Mouse (Mus musculus) midbrain, postnatal 0 days (tissue): ENCODE measurements around the gene Chrnb4. TPM values are rescaled to one million over a fixed set of nuclear protein-coding genes. Genes with fewer than 3 reads are reported as not detected.

Experiments
- ATAC-seq: fragments of 200-750 bp; cut with Nextera tagmentation; 2 replicates; pipeline ENCODE4 v1.8.0; 2017; ENCODE audit warnings: moderate number of reproducible peaks, mild to moderate bottlenecking, moderate TSS enrichment, moderate library complexity; ENCODE audit not compliant: low FRiP score
- DNase-seq: peaks from one replicate; pipeline ENCODE4 v3.0.0-alpha.2; 2015; ENCODE audit warnings: low spot score
- H3K27ac ChIP-seq: fragments of 300-500 bp; sonication (generic); 2 replicates; pipeline ENCODE4 v1.5.1; 2014; ENCODE audit warnings: low read depth, mild to moderate bottlenecking, low read length, mixed read lengths
- H3K27me3 ChIP-seq: fragments of 300-500 bp; sonication (generic); 2 replicates; pipeline ENCODE4 v1.6.1; 2014; ENCODE audit warnings: low read length, control low read depth, mixed read lengths; ENCODE audit not compliant: insufficient read depth
- H3K36me3 ChIP-seq: fragments of 300-500 bp; sonication (generic); 2 replicates; pipeline ENCODE4 v1.6.1; 2014; ENCODE audit warnings: low read length, control low read depth, mixed read lengths; ENCODE audit not compliant: insufficient read depth
- H3K4me1 ChIP-seq: fragments of 300-500 bp; sonication (generic); 2 replicates; pipeline ENCODE4 v1.6.1; 2014; ENCODE audit warnings: mild to moderate bottlenecking, control low read depth, antibody characterized with exemption, low read length, mixed read lengths; ENCODE audit not compliant: insufficient read depth
- H3K4me2 ChIP-seq: fragments of 300-500 bp; sonication (generic); 2 replicates; pipeline ENCODE4 v1.6.1; 2014; ENCODE audit warnings: low read depth, mild to moderate bottlenecking, low read length, mixed read lengths; ENCODE audit not compliant: poor library complexity, severe bottlenecking
- H3K4me3 ChIP-seq: fragments of 300-500 bp; sonication (generic); 2 replicates; pipeline ENCODE4 v1.5.1; 2014; ENCODE audit warnings: low read depth, mild to moderate bottlenecking, low read length, moderate library complexity
- H3K9ac ChIP-seq: fragments of 300-500 bp; sonication (generic); replicated peaks from 2 replicates; pipeline ENCODE4 v1.6.1; 2014; ENCODE audit warnings: mild to moderate bottlenecking, low read length, moderate library complexity, mixed read lengths; ENCODE audit not compliant: poor library complexity, severe bottlenecking
- H3K9me3 ChIP-seq: fragments of 300-500 bp; sonication (generic); 2 replicates; pipeline ENCODE4 v1.6.1; 2016; ENCODE audit warnings: low read length, control low read depth
- CTCF ChIP-seq: IDR thresholded peaks from 2 replicates; pipeline ENCODE4 v1.5.1; 2016; ENCODE audit warnings: antibody characterized with exemption, mild to moderate bottlenecking
- WGBS: fragments of 180-500 bp; shearing (Covaris S2); extraction: QIAGEN DNeasy Blood & Tissue Kit; methylation state at CpG from one replicate; pipeline ENCODE4 v1.1.7; 2014; 5-methylcytosine and 5-hydroxymethylcytosine counted together
- polyA plus RNA-seq: library from polyadenylated mRNA; unstranded; fragments of >200 nt; fragmentation: Nextera tagmentation; extraction: Ambion mirVana; gene quantifications from 2 replicates; pipeline ENCODE4 v1.2.1, GENCODE M21; 2015
- total RNA-seq: library from RNA; depleted of rRNA; stranded (reverse); fragments of >200 nt; gene quantifications from 2 replicates; pipeline ENCODE4 v1.2.3, GENCODE M21; 2014

Chrnb4 gene
- total and polyA plus RNA-seq, 2 experiments from 2014 or later, result 2.5 to 5.0 TPM

- ATAC-seq, result no peak
- Histone ChIP-seq H3K4me2 (no peak overlapping the region), H3K4me3 (no peak overlapping the region), H3K36me3 (no peaks in the 10 kb centered on the region), H3K27me3 (peaks cover 10% of the 10 kb centered on the region), H3K4me1 (peaks cover 11% of the 10 kb centered on the region; the same call in 1 of the 2 replicates), H3K9ac (no peak overlapping the region), H3K9me3 (no peaks in the 10 kb centered on the region), H3K27ac (no peak overlapping the region)
- no peak for TF ChIP-seq CTCF
- no peak for DNase-seq
- WGBS, result 74% methylated on average over 2 of the region's 2 CpGs
These were observed 3.6 kb downstream of the Chrnb4 start for GRCm38 (mm10) chr9:55045001-55045400.

DNA sequence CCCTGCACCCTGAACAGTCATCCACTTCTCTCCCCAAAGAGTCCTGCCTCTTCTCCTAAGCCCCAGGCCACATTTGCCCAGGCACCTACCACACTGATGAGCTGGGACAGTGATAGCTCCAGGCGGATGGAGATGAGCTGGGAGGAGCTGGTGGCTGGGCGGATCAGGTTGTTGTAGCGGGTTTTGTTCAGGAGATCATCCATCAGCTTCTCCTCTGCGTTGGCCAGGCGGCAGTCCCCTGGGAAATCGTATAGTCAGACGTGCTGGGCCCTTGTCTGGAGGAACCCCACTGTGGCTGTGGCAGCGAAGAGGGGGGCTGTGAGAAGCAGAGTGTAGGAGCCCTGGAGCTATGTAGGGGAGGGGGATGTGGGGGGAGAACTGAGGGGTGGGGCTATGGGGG lies 4.9 kb downstream of the Chrnb4 start:
- H3K9me3 ChIP-seq, result no peaks in the 10 kb centered on the region
- no peak for DNase-seq
- H3K36me3 ChIP-seq, result no peaks in the 10 kb centered on the region
- WGBS, result 9% methylated on average over 8 of the region's 8 CpGs
- H3K4me3 ChIP-seq, result no peak overlapping the region
- no peak overlapping the region for H3K27ac ChIP-seq
- no peak overlapping the region for H3K9ac ChIP-seq
- H3K4me2 ChIP-seq, result no peak overlapping the region
- peaks cover 10% of the 10 kb centered on the region; the same call in 1 of the 2 replicates for H3K4me1 ChIP-seq
- H3K27me3 ChIP-seq, result peaks cover 10% of the 10 kb centered on the region
- no peak for TF ChIP-seq CTCF
- ATAC-seq, result no peak

DNA sequence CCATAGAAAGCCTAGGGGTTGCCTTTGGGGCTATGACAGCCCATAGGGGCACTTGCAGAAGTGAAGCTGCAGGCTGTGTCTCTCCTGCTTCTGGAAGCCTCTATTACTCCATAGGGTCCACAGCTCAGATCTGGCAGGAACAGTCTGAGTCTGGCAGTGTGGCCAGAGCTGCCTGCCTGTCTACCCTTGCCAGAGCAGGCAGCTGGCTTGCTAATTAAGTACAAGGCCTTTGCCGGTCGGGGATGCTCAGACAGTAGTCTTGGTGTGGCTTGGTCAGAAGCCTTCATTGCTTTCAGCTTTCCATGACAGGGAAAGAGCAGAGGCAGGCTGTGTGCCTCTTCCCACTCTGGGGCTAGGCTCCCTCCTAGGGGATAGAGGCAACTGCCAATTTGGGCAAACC lies 7.2 kb downstream of the Chrnb4 start:
- H3K9ac ChIP-seq, result no peak overlapping the region
- ATAC-seq (peak; percentile 31; the same call in 1 of the 2 replicates), DNase-seq (peak; percentile 83)
- no peaks in the 10 kb centered on the region for H3K27me3 ChIP-seq
- H3K36me3 ChIP-seq, result no peaks in the 10 kb centered on the region
- no peak for TF ChIP-seq CTCF
- H3K9me3 ChIP-seq, result no peaks in the 10 kb centered on the region
- no peak overlapping the region for H3K27ac ChIP-seq
- no peak overlapping the region for H3K4me3 ChIP-seq
- H3K4me1 ChIP-seq, result no peaks in the 10 kb centered on the region
- no peak overlapping the region for H3K4me2 ChIP-seq
- 53% methylated on average over 2 of the region's 2 CpGs for WGBS

GRCm38 (mm10) chr9:55039983-55040382 lies 8.6 kb downstream of the Chrnb4 start:
- Histone ChIP-seq H3K9me3 (no peaks in the 10 kb centered on the region), H3K27ac (no peak overlapping the region), H3K27me3 (no peaks in the 10 kb centered on the region), H3K9ac (no peak overlapping the region), H3K4me1 (no peaks in the 10 kb centered on the region), H3K4me3 (no peak overlapping the region), H3K4me2 (no peak overlapping the region), H3K36me3 (no peaks in the 10 kb centered on the region)
- TF ChIP-seq CTCF, result no peak
- DNase-seq (peak; percentile 85), ATAC-seq (no peak)
- 61% methylated on average over 5 of the region's 5 CpGs for WGBS

DNA sequence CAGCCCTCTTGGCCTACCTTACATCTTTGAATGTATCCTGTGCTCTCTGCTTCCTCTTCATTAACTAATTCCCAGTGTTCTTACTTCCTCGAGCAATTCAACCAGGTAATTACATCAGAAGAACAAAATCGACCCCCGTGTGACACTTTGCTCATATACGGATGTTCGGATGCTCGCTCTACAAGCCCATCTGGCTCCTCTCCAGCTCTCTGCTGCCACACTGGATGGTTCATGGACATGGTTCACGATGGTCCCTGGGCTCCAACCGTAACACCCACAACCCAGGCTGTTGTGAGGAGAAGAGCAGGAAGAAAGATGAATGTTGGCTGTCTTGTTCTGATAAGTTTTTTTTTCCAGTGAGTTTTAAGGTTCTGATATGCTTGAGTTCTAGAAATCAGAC lies 9.6 kb downstream of the Chrnb4 start:
- Histone ChIP-seq H3K9ac (no peak overlapping the region), H3K9me3 (no peaks in the 10 kb centered on the region), H3K4me3 (no peak overlapping the region), H3K27me3 (no peaks in the 10 kb centered on the region), H3K27ac (no peak overlapping the region), H3K4me2 (no peak overlapping the region), H3K4me1 (no peaks in the 10 kb centered on the region), H3K36me3 (no peaks in the 10 kb centered on the region)
- DNase-seq, result peak; percentile 40
- no peak for TF ChIP-seq CTCF
- no peak for ATAC-seq
- WGBS, result 81% methylated on average over 8 of the region's 8 CpGs

DNA sequence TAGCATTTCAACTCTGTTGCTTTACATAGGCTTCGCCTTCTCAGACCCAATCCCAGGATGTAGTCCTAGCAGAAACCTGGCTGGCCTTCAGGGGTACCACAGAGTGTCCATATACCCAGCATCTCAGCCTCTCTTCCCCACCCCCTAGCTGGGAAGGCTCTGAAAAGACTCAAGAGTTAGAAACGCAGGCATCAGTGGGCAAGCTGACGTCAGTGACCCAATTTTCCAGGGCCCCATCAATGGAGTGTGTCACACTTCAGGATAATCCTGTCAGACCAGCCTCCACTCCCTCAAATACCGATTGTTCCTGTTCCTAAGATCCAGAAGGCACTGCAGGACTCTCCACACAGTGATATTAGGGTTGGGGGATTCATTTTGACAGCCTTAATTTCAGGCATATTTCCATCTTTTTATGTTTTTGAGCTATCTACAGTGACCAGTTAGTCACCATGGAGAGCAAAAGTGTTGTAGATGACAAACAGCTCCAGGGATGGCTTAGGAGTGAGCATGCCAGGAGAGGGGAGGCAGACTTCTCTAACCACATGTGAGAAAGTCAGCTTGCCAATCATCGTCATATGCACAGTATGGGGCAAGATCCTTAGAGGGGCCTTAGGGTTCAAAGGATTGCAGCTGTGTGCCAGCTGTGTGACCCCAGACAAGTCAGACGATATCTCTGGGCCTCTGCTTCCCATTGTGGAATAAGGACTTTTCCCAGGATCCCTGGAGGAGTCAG lies 17.0 kb downstream of the Chrnb4 start:
- no peak overlapping the region for H3K9ac ChIP-seq
- DNase-seq (no peak), ATAC-seq (peak; percentile 56)
- WGBS, result 21% methylated on average over 6 of the region's 6 CpGs
- no peak for TF ChIP-seq CTCF
- H3K27me3 ChIP-seq, result no peaks in the 10 kb centered on the region
- H3K4me2 ChIP-seq, result no peak overlapping the region
- H3K9me3 ChIP-seq, result no peaks in the 10 kb centered on the region
- H3K36me3 ChIP-seq, result no peaks in the 10 kb centered on the region
- H3K27ac ChIP-seq, result no peak overlapping the region
- H3K4me3 ChIP-seq, result no peak overlapping the region
- no peaks in the 10 kb centered on the region for H3K4me1 ChIP-seq
